ENCODE assay signal across 27 mouse cellular contexts in genomic region chr17:43622076-43622475, GRCm38 (mm10). TPM values are rescaled to one million over a fixed set of nuclear protein-coding genes. Genes with fewer than 3 reads are reported as not detected.
"Had no signal": no experiment of that assay in that cellular context is flagged by ENCODE, and none has a peak within 500 bp of the region (broad histone marks: within the 10 kb centered on the region; RNA-seq: fewer than 3 reads in every experiment).

No protein-coding gene starts in this region.

- H3K27me3 ChIP-seq: hindbrain, embryonic 15.5 days; kidney, embryonic 15.5 days; limb, embryonic 15.5 days had no signal

- H3K4me3 ChIP-seq: gastrocnemius, adult 2 months; heart, adult 2 months; heart, embryonic 12.5 days; hindbrain, embryonic 13.5 days; hindbrain, embryonic 15.5 days; kidney, embryonic 15.5 days; layer of hippocampus, adult 2 months; limb, embryonic 13.5 days; limb, embryonic 15.5 days; liver, embryonic 12.5 days had no signal

- H3K27ac ChIP-seq: gastrocnemius, adult 2 months; heart, adult 2 months; hindbrain, embryonic 13.5 days; hindbrain, embryonic 15.5 days; hindbrain, postnatal 0 days; kidney, embryonic 15.5 days; kidney, postnatal 0 days; layer of hippocampus, adult 2 months; limb, embryonic 13.5 days; limb, embryonic 15.5 days; liver, embryonic 12.5 days; liver, embryonic 14.5 days had no signal

- H3K9ac ChIP-seq: heart, embryonic 12.5 days; hindbrain, embryonic 13.5 days; hindbrain, embryonic 15.5 days; kidney, embryonic 15.5 days; limb, embryonic 13.5 days; limb, embryonic 15.5 days; liver, embryonic 12.5 days; liver, embryonic 14.5 days had no signal

- H3K4me1 ChIP-seq: heart, embryonic 12.5 days; hindbrain, embryonic 13.5 days; hindbrain, embryonic 15.5 days; kidney, embryonic 15.5 days; limb, embryonic 13.5 days; limb, embryonic 15.5 days; liver, embryonic 12.5 days had no signal

- ATAC-seq: forebrain, embryonic 16.5 days; hindbrain, postnatal 0 days; liver, embryonic 12.5 days had no signal

- H3K36me3 ChIP-seq: heart, embryonic 12.5 days; hindbrain, embryonic 13.5 days; hindbrain, embryonic 15.5 days; kidney, embryonic 15.5 days; limb, embryonic 13.5 days; limb, embryonic 15.5 days; liver, embryonic 12.5 days had no signal

- H3K9me3 ChIP-seq: kidney, embryonic 15.5 days; limb, embryonic 13.5 days; limb, embryonic 15.5 days; liver, embryonic 12.5 days had no signal

- DNase-seq: gastrocnemius, adult 2 months; gastrocnemius, postnatal 14 days; gastrocnemius, postnatal 36 days; heart, adult 11 months; heart, adult 2 months; heart, postnatal 10 days; kidney, adult 18-20 months; kidney, adult 9 months; kidney, postnatal 14 days; kidney, postnatal 4 days; layer of hippocampus, postnatal 36 days; left cerebral cortex, postnatal 4 days had no signal

- H3K4me2 ChIP-seq: heart, embryonic 12.5 days; hindbrain, embryonic 13.5 days; hindbrain, embryonic 15.5 days; kidney, embryonic 15.5 days; limb, embryonic 13.5 days; limb, embryonic 15.5 days; liver, embryonic 12.5 days had no signal

RNA-seq across cellular contexts. Expression of gene Tdrd6, which starts 8.0 kb away (rescaled TPM):
- total RNA-seq: gastrocnemius, postnatal 36 days; heart, adult 2 months; heart, postnatal 25 days; hematopoietic stem cell, adult 5-6 weeks had no signal
- polyA plus RNA-seq: liver, embryonic 12.5 days; liver, embryonic 16.5 days had no signal
